Mouse (Mus musculus) MEL (cell line): ENCODE measurements at regions not wholly inside any gene's neighbourhood (a gene's known extent, or its start where the extent isn't known, plus 50 kb on each side); places are given as distances from the start of the nearest gene placed in this dataset.

ENCODE experiments used
- BHLHE40 ChIP-seq: IDR thresholded peaks from 2 replicates; pipeline ENCODE4 v1.6.1; 2012; ENCODE audit warnings: low read depth, mild to moderate bottlenecking, inconsistent platforms, low read length, improper control_type of control experiment, borderline replicate concordance
- CTCF ChIP-seq, 3 experiments: IDR thresholded peaks in 2 of 3; conservative IDR thresholded peaks in 1 of 3; 2 replicates each; pipeline ENCODE4 v1.5.1; 2011 to 2012; ENCODE audit warnings: low read length in 3 of 3, low read depth in 2 of 3, mild to moderate bottlenecking in 2 of 3, improper control_type of control experiment in 1 of 3, inconsistent platforms in 1 of 3, mixed read lengths in 1 of 3, moderate library complexity in 1 of 3; ENCODE audit not compliant: control insufficient read depth in 1 of 3, insufficient read depth in 1 of 3, poor library complexity in 1 of 3, severe bottlenecking in 1 of 3
- MAX ChIP-seq: IDR thresholded peaks from 2 replicates; pipeline ENCODE4 v1.6.1; 2011; ENCODE audit warnings: low read length, improper control_type of control experiment
- MYB ChIP-seq: IDR thresholded peaks from 2 replicates; pipeline ENCODE4 v1.6.1; 2011; ENCODE audit warnings: mild to moderate bottlenecking, low read depth, low read length, improper control_type of control experiment
- POLR2A ChIP-seq, 2 experiments: IDR thresholded peaks; 2 replicates each; pipeline ENCODE4 v1.6.1; 2011 to 2012; ENCODE audit warnings: low read length in 2 of 2, mild to moderate bottlenecking in 2 of 2, control low read depth in 1 of 2, improper control_type of control experiment in 1 of 2, low read depth in 1 of 2, moderate library complexity in 1 of 2; ENCODE audit not compliant: control insufficient read depth in 1 of 2, insufficient read depth in 1 of 2, poor library complexity in 1 of 2
- POLR2AphosphoS2 ChIP-seq: IDR thresholded peaks from 2 replicates; pipeline ENCODE4 v1.6.1; 2011; ENCODE audit warnings: low read length, improper control_type of control experiment
- TCF12 ChIP-seq: IDR thresholded peaks from 2 replicates; pipeline ENCODE4 v1.6.1; 2014; ENCODE audit warnings: low read depth, mild to moderate bottlenecking, inconsistent platforms, low read length, improper control_type of control experiment, moderate library complexity
- ZC3H11A ChIP-seq: IDR thresholded peaks from 2 replicates; pipeline ENCODE4 v1.6.1; 2012; ENCODE audit warnings: low read depth, mild to moderate bottlenecking, inconsistent platforms, low read length, improper control_type of control experiment

GRCm38 (mm10) chr16:77500413-77500812 is 101.5 kb downstream of the Gm11146 start:
- TF ChIP-seq CTCF (IDR thresholded peaks at IDR 0.05 in 2 of 3, conservative IDR thresholded peaks at IDR 0.05 in 1 of 3; ENCODE audit: control insufficient read depth in 1 of 3, insufficient read depth in 1 of 3, low read depth in 2 of 3, low read length in 3 of 3, poor library complexity in 1 of 3, severe bottlenecking in 1 of 3), result no peak
- TF ChIP-seq POLR2A (IDR thresholded peaks at IDR 0.05; ENCODE audit: control insufficient read depth in 1 of 2, insufficient read depth in 1 of 2, low read depth in 1 of 2, low read length in 2 of 2, poor library complexity in 1 of 2), result no peak
- no peak for TF ChIP-seq POLR2AphosphoS2
- no peak for TF ChIP-seq MYB
- TF ChIP-seq ZC3H11A, result no peak
- TF ChIP-seq TCF12, result no peak
- TF ChIP-seq BHLHE40, result no peak
- TF ChIP-seq MAX, result no peak
